Mouse (Mus musculus): ENCODE results near the gene Col6a1. TPM values are rescaled to one million over a fixed set of nuclear protein-coding genes. Genes with fewer than 3 reads are reported as not detected.

The Col6a1 gene
- 688 and 1,410 TPM in 2 replicates for polyA plus RNA-seq (2012; rRNA removed; ENCODE audit: low replicate concordance)

GRCm38 (mm10) chr10:76725682-76726285 lies at the start of gene Col6a1:
Gene Col6a1 (minus strand): TSS chr10:76726168.

Other genes starting within 250 kb of the Col6a1 start
- 36.3 and 48.7 TPM in 2 replicates for gene Lss, start 194.6 kb downstream of the Col6a1 start, polyA plus RNA-seq (2012; rRNA removed; ENCODE audit: low replicate concordance)
- gene Spatc1l, start 163.9 kb downstream of the Col6a1 start, polyA plus RNA-seq (2012; rRNA removed; ENCODE audit: low replicate concordance) = not detected in 2 replicates
- gene Ftcd, start 150.5 kb downstream of the Col6a1 start, polyA plus RNA-seq (2012; rRNA removed; ENCODE audit: low replicate concordance) = not detected in 2 replicates
- 666 and 1,524 TPM in 2 replicates for gene Col6a2, start 102.5 kb downstream of the Col6a1 start, polyA plus RNA-seq (2012; rRNA removed; ENCODE audit: low replicate concordance)
- gene Pcbp3, start 235.7 kb upstream of the Col6a1 start, polyA plus RNA-seq (2012; rRNA removed; ENCODE audit: low replicate concordance) = 10.0 and 14.8 TPM in 2 replicates

Measured in subcutaneous adipose tissue, adult 2 months (tissue).